25 mouse cellular contexts compared by ENCODE assay signal in the genomic region with DNA sequence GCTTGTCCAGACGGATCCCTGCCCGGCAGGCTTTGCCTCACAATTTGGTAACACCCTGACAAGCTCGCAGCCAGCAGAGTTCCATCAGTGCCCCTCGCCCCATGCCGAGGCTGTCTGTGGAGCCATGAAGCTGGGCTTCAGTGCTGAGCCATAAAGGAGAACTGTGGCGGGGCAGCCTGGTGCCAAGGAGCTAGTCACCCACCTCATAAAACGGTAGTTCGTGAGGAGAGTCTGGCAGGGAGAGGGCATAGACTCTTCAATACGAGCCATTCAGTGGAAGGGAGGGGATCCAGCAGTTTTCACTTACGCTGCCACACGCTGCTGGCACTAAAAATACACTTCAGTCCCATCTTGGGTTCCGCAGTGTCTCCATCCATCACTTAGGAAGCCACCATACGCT. TPM values are rescaled to one million over a fixed set of nuclear protein-coding genes. Genes with fewer than 3 reads are reported as not detected.
"Had no signal": no experiment of that assay in that cellular context is flagged by ENCODE, and none has a peak within 500 bp of the region (broad histone marks: within the 10 kb centered on the region; RNA-seq: fewer than 3 reads in every experiment).

No protein-coding gene starts in this region.

- H3K4me1 ChIP-seq: kidney, embryonic 15.5 days; liver, embryonic 12.5 days; liver, embryonic 15.5 days; lung, embryonic 15.5 days; megakaryocyte, embryonic 14.5 days; midbrain, embryonic 10.5 days; midbrain, embryonic 13.5 days; stomach, embryonic 15.5 days had no signal

- H3K27me3 ChIP-seq: kidney, embryonic 15.5 days; limb, embryonic 12.5 days; liver, embryonic 12.5 days; liver, embryonic 15.5 days; lung, embryonic 15.5 days; megakaryocyte, embryonic 14.5 days; midbrain, embryonic 13.5 days; neural tube, embryonic 13.5 days; stomach, embryonic 15.5 days had no signal

- ATAC-seq: liver, embryonic 12.5 days; midbrain, embryonic 13.5 days; midbrain, embryonic 16.5 days had no signal

- H3K27ac ChIP-seq: kidney, embryonic 15.5 days; limb, embryonic 12.5 days; liver, embryonic 12.5 days; liver, embryonic 15.5 days; lung, embryonic 15.5 days; midbrain, embryonic 10.5 days; midbrain, embryonic 13.5 days; neural tube, embryonic 13.5 days; stomach, embryonic 15.5 days had no signal

- H3K9me3 ChIP-seq: kidney, embryonic 15.5 days; limb, embryonic 12.5 days; liver, embryonic 12.5 days; liver, embryonic 15.5 days; lung, embryonic 15.5 days; megakaryocyte, embryonic 14.5 days; midbrain, embryonic 10.5 days; midbrain, embryonic 13.5 days; neural tube, embryonic 13.5 days; stomach, embryonic 15.5 days had no signal

- H3K4me2 ChIP-seq: kidney, embryonic 15.5 days; limb, embryonic 12.5 days; liver, embryonic 12.5 days; liver, embryonic 15.5 days; lung, embryonic 15.5 days; midbrain, embryonic 13.5 days; neural tube, embryonic 13.5 days; stomach, embryonic 15.5 days had no signal

- DNase-seq: kidney, adult 8-10 months; kidney, postnatal 14 days; kidney, postnatal 4 days; liver; lung, adult 18-20 months; lung, postnatal 10 days; lung, postnatal 36 days; retina, postnatal 1 day; right cerebral cortex, postnatal 25 days; spleen, adult 18-20 months; thymus, postnatal 25 days had no signal

- H3K4me3 ChIP-seq: kidney, embryonic 15.5 days; limb, embryonic 12.5 days; liver, embryonic 12.5 days; liver, embryonic 15.5 days; lung, embryonic 15.5 days; megakaryocyte, embryonic 14.5 days; midbrain, embryonic 10.5 days; midbrain, embryonic 13.5 days; myocyte; neural tube, embryonic 13.5 days; stomach, embryonic 15.5 days had no signal

- H3K9ac ChIP-seq: kidney, embryonic 15.5 days; limb, embryonic 12.5 days; liver, embryonic 12.5 days; liver, embryonic 15.5 days; lung, embryonic 15.5 days; midbrain, embryonic 13.5 days; neural tube, embryonic 13.5 days; stomach, embryonic 15.5 days had no signal

- H3K36me3 ChIP-seq: kidney, embryonic 15.5 days; limb, embryonic 12.5 days; liver, embryonic 12.5 days; liver, embryonic 15.5 days; lung, embryonic 15.5 days; midbrain, embryonic 10.5 days; stomach, embryonic 15.5 days had no signal

RNA-seq across cellular contexts. Expression of gene Scg5, which starts 30.3 kb away (rescaled TPM):
- polyA plus RNA-seq: liver, embryonic 12.5 days had no signal

RNA-seq across cellular contexts. Expression of gene Grem1, which starts 40.2 kb away (rescaled TPM):
- total RNA-seq: monocyte, adult 5-6 weeks; neutrophil, adult 5-6 weeks had no signal
